In the genomic region with DNA sequence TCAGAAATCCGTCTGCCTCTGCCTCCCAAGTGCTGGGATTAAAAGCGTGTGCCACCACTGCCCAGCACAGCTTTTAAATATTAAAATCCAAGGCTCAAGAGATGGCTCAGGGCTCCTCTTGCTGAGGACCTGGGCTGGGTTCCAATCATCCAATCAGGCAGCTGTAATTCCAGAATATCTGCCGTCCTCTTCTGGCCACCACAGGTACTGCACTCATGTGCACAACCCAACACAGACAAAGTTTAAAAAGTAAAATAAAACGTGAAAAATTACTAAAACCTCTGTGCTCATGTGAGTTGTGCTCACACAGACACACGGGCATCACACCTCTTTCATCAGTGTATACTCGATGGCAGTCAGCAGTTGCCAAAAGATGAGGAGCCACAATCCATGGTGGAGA, we compare ENCODE assay signal across 10 mouse cellular contexts. TPM values are rescaled to one million over a fixed set of nuclear protein-coding genes. Genes with fewer than 3 reads are reported as not detected.
A peak's percentile ranks its signal among the peaks of the same experiment; 100 is the strongest.
DNase-seq lines count a peak whose midpoint lies in the region; ATAC-seq and TF ChIP-seq lines count a peak whose summit lies in the region.
"Had no signal": no experiment of that assay in that cellular context is flagged by ENCODE, and none has a peak within 500 bp of the region (broad histone marks: within the 10 kb centered on the region; RNA-seq: fewer than 3 reads in every experiment).

No protein-coding gene starts in this region.

- no peak overlapping the region for H3K27ac ChIP-seq in midbrain, postnatal 0 days (ENCODE audit: low read depth, low read length)
- H3K27ac ChIP-seq in midbrain, embryonic 10.5 days (replicated peaks): no peak overlapping the region
- H3K27ac ChIP-seq: embryonic facial prominence, embryonic 12.5 days had no signal

- peaks cover 16% of the 10 kb centered on the region for H3K36me3 ChIP-seq in midbrain, postnatal 0 days (ENCODE audit: insufficient read depth, low read length)
- peaks cover 87% of the 10 kb centered on the region for H3K36me3 ChIP-seq in midbrain, embryonic 10.5 days
- H3K36me3 ChIP-seq in splenic B cell, adult 2 months (ENCODE audit: control insufficient read depth, insufficient read depth, low read length, poor library complexity, severe bottlenecking): peaks cover 2% of the 10 kb centered on the region; the same call in 1 of the 2 replicates

- no peak overlapping the region for H3K9ac ChIP-seq in midbrain, postnatal 0 days (replicated peaks; ENCODE audit: low read length, poor library complexity, severe bottlenecking)
- H3K9ac ChIP-seq: embryonic facial prominence, embryonic 12.5 days had no signal

- 76% methylated on average over 6 of the region's 6 CpGs for WGBS in midbrain, postnatal 0 days
- 77% methylated on average over 6 of the region's 6 CpGs for WGBS in midbrain, embryonic 10.5 days

- peak; percentile 60 for TF ChIP-seq CTCF in midbrain, postnatal 0 days (IDR thresholded peaks at IDR 0.05)

- ATAC-seq in midbrain, postnatal 0 days (ENCODE audit: low FRiP score): no peak

- H3K27me3 ChIP-seq in midbrain, postnatal 0 days (ENCODE audit: insufficient read depth, low read length): no peaks in the 10 kb centered on the region
- H3K27me3 ChIP-seq in midbrain, embryonic 10.5 days (ENCODE audit: low read depth, poor library complexity, severe bottlenecking): no peaks in the 10 kb centered on the region
- H3K27me3 ChIP-seq in splenic B cell, adult 2 months (ENCODE audit: control insufficient read depth, insufficient read depth, low read length, poor library complexity, severe bottlenecking): no peaks in the 10 kb centered on the region
- H3K27me3 ChIP-seq: embryonic facial prominence, embryonic 12.5 days had no signal

- no peaks in the 10 kb centered on the region for H3K4me1 ChIP-seq in midbrain, postnatal 0 days (ENCODE audit: insufficient read depth, low read length)
- peaks cover 19% of the 10 kb centered on the region for H3K4me1 ChIP-seq in midbrain, embryonic 10.5 days

- DNase-seq in heart, postnatal 4 days: peak; percentile 41
- no peak for DNase-seq in heart, adult 9 months (ENCODE audit: low spot score in 2 of 2)
- DNase-seq in midbrain, postnatal 0 days (ENCODE audit: low spot score): no peak
- no peak for DNase-seq in midbrain, embryonic 10.5 days (ENCODE audit: low spot score)
- DNase-seq in ZHBTc4 (ENCODE audit: low read depth, low spot score): peak; percentile 59
- DNase-seq in splenic B cell, adult 2 months (ENCODE audit: low read depth, low spot score): peak; percentile 40
- no peak for DNase-seq in urinary bladder, postnatal 36 days (ENCODE audit: low spot score in 2 of 2)
- no peak for DNase-seq in embryo, embryonic 10.5 days (ENCODE audit: low spot score)

- H3K4me3 ChIP-seq in midbrain, postnatal 0 days (ENCODE audit: low read depth, low read length): no peak overlapping the region
- no peak overlapping the region for H3K4me3 ChIP-seq in midbrain, embryonic 10.5 days
- H3K4me3 ChIP-seq: embryonic facial prominence, embryonic 12.5 days; myocyte had no signal

- no peak overlapping the region for H3K4me2 ChIP-seq in midbrain, postnatal 0 days (ENCODE audit: low read depth, low read length, poor library complexity, severe bottlenecking)
- H3K4me2 ChIP-seq: embryonic facial prominence, embryonic 12.5 days had no signal

- H3K9me3 ChIP-seq in midbrain, postnatal 0 days (ENCODE audit: low read length): no peaks in the 10 kb centered on the region
- no peaks in the 10 kb centered on the region for H3K9me3 ChIP-seq in midbrain, embryonic 10.5 days (replicated peaks)
- H3K9me3 ChIP-seq: embryonic facial prominence, embryonic 12.5 days had no signal

RNA-seq across cellular contexts. Expression of a gene that starts 8.3 kb away (rescaled TPM):
- 10 to 100 TPM; 58.5 to 62.7 TPM for total RNA-seq in heart, postnatal 4 days (2021)
- 108 and 130 TPM in 2 replicates for total RNA-seq in midbrain, postnatal 0 days (2014; rRNA removed)
- 107 and 108 TPM in 2 replicates for polyA plus RNA-seq in midbrain, postnatal 0 days (2015; fragmentation: Nextera tagmentation; extraction: Ambion mirVana)
- 70.7 and 73.7 TPM in 2 replicates for polyA plus RNA-seq in midbrain, embryonic 10.5 days (2016; fragmentation: Nextera tagmentation; extraction: Ambion mirVana)

RNA-seq across cellular contexts. Expression of a gene that starts 12.7 kb away (rescaled TPM):
- total RNA-seq in heart, postnatal 4 days (2021): under 1 TPM; 0.48 to 0.56 TPM
- total RNA-seq in midbrain, postnatal 0 days (2014; rRNA removed): 0.94 and 2.1 TPM in 2 replicates
- 1.1 and 1.2 TPM in 2 replicates for polyA plus RNA-seq in midbrain, postnatal 0 days (2015; fragmentation: Nextera tagmentation; extraction: Ambion mirVana)
- polyA plus RNA-seq in midbrain, embryonic 10.5 days (2016; fragmentation: Nextera tagmentation; extraction: Ambion mirVana): 0.53 and 0.85 TPM in 2 replicates
- polyA plus RNA-seq: myocyte had no signal

RNA-seq across cellular contexts. Expression of a gene that starts 22.6 kb away (rescaled TPM):
- 100 to 1,000 TPM; 821 to 843 TPM for total RNA-seq in heart, postnatal 4 days (2021)
- total RNA-seq in midbrain, postnatal 0 days (2014; rRNA removed): 539 and 662 TPM in 2 replicates
- 805 and 854 TPM in 2 replicates for polyA plus RNA-seq in midbrain, postnatal 0 days (2015; fragmentation: Nextera tagmentation; extraction: Ambion mirVana)
- 334 and 467 TPM in 2 replicates for polyA plus RNA-seq in midbrain, embryonic 10.5 days (2016; fragmentation: Nextera tagmentation; extraction: Ambion mirVana)

RNA-seq across cellular contexts. Expression of a gene that starts 36.8 kb away (rescaled TPM):
- under 1 TPM; 0.50 to 0.57 TPM for total RNA-seq in heart, postnatal 4 days (2021)
- total RNA-seq in midbrain, postnatal 0 days (2014; rRNA removed): 0.09 and 0.16 TPM in 2 replicates
- 0.40 and 0.41 TPM in 2 replicates for polyA plus RNA-seq in midbrain, postnatal 0 days (2015; fragmentation: Nextera tagmentation; extraction: Ambion mirVana)
- 0.37 and 0.89 TPM in 2 replicates for polyA plus RNA-seq in midbrain, embryonic 10.5 days (2016; fragmentation: Nextera tagmentation; extraction: Ambion mirVana)
- polyA plus RNA-seq: myocyte had no signal

RNA-seq across cellular contexts. Expression of a gene that starts 37.6 kb away (rescaled TPM):
- total RNA-seq in heart, postnatal 4 days (2021): 10 to 100 TPM; 15.3 to 17.1 TPM
- 31.2 and 35.6 TPM in 2 replicates for total RNA-seq in midbrain, postnatal 0 days (2014; rRNA removed)
- 56.8 and 57.3 TPM in 2 replicates for polyA plus RNA-seq in midbrain, postnatal 0 days (2015; fragmentation: Nextera tagmentation; extraction: Ambion mirVana)
- 9.7 and 13.5 TPM in 2 replicates for polyA plus RNA-seq in midbrain, embryonic 10.5 days (2016; fragmentation: Nextera tagmentation; extraction: Ambion mirVana)

Comparison
In these comparisons a context has a peak if more than half of its experiments do, and no peak if none do; other contexts are left out.
1. DNase-seq: peak in heart, postnatal 4 days (single experiment), ZHBTc4 (single experiment) and splenic B cell, adult 2 months (single experiment); none in heart, adult 9 months (0 of 2), midbrain, postnatal 0 days (single experiment), midbrain, embryonic 10.5 days (single experiment), urinary bladder, postnatal 36 days (0 of 2) and embryo, embryonic 10.5 days (single experiment).